Mouse (Mus musculus) embryonic facial prominence, embryonic 15.5 days (tissue): Measurements from ENCODE around the gene Sipa1l1. TPM values are rescaled to one million over a fixed set of nuclear protein-coding genes. Genes with fewer than 3 reads are reported as not detected.

Experiments used
- ATAC-seq: fragments of 200-750 bp; cut with Nextera tagmentation; 2 replicates; pipeline ENCODE4 v1.8.0; 2017; ENCODE audit warnings: low read depth, moderate TSS enrichment; ENCODE audit not compliant: insufficient number of reproducible peaks, low FRiP score, low TSS enrichment
- H3K27ac ChIP-seq: fragments of 300-500 bp; sonication (generic); replicated peaks from 2 replicates; pipeline ENCODE4 v1.5.1; 2015; ENCODE audit warnings: mild to moderate bottlenecking, inconsistent platforms
- H3K27me3 ChIP-seq: fragments of 300-500 bp; sonication (generic); 2 replicates; pipeline ENCODE4 v1.6.1; 2015; ENCODE audit warnings: inconsistent platforms
- H3K36me3 ChIP-seq: fragments of 300-500 bp; sonication (generic); 2 replicates; pipeline ENCODE4 v1.6.1; 2015; ENCODE audit warnings: mild to moderate bottlenecking, inconsistent platforms
- H3K4me1 ChIP-seq: fragments of 300-500 bp; sonication (generic); 2 replicates; pipeline ENCODE4 v1.6.1; 2015; ENCODE audit warnings: inconsistent platforms
- H3K4me2 ChIP-seq: fragments of 300-500 bp; sonication (generic); replicated peaks from 2 replicates; pipeline ENCODE4 v1.6.1; 2015; ENCODE audit warnings: mild to moderate bottlenecking, inconsistent platforms
- H3K4me3 ChIP-seq: fragments of 300-500 bp; sonication (generic); replicated peaks from 2 replicates; pipeline ENCODE4 v1.5.1; 2015; ENCODE audit warnings: mild to moderate bottlenecking, inconsistent platforms
- H3K9ac ChIP-seq: fragments of 300-500 bp; sonication (generic); 2 replicates; pipeline ENCODE4 v1.6.1; 2015; ENCODE audit warnings: inconsistent platforms
- H3K9me3 ChIP-seq: fragments of 300-500 bp; sonication (generic); replicated peaks from 2 replicates; pipeline ENCODE4 v1.6.1; 2016; ENCODE audit warnings: inconsistent platforms
- WGBS: fragments of 180-500 bp; shearing (Covaris S2); methylation state at CpG from one replicate; pipeline ENCODE4 v1.1.7; 2015; 5-methylcytosine and 5-hydroxymethylcytosine counted together
- polyA plus RNA-seq: library from polyadenylated mRNA; unstranded; fragments of >200 nt; fragmentation: Nextera tagmentation; extraction: Ambion mirVana; gene quantifications from 2 replicates; pipeline ENCODE4 v1.2.1, GENCODE M21; 2015

Sipa1l1 gene
- polyA plus RNA-seq, 1 experiment from 2014 or later: 29.8 TPM

DNA sequence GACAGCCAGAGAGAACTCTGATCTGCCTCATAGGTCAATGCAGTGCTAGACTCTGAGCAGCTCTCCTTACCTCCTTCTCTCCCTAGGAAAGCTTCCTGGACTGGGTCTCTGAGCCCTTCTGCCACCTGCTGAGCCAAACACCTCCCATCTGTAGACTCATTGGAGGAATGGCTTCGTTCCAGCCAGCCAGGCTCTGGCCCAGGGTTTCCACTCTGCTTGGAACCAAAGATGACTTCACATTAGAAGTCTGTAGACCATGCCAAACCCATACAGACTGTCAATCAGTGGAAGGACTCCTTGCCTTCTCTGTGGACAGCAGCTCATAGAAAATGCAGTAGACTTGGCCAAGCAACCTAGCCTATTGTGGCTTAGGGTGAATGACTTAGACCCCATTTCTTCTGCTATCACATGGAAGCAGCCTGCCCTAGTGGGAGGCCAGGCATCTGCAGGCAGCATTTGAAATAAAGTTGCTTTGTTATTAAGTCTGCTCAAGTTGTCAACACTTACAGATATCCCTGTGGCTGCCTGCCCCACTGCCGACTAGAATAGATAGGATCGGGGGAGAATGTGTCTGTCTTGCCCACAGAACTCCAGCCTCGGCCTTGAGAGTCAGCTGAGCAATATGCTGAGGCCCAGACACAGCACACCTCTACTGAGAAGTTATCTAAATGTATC, 246.7 kb downstream of the Sipa1l1 start:
- no peaks in the 10 kb centered on the region for H3K9me3 ChIP-seq
- no peak overlapping the region for H3K4me3 ChIP-seq
- H3K36me3 ChIP-seq: peaks cover 9% of the 10 kb centered on the region; the same call in 1 of the 2 replicates
- no peaks in the 10 kb centered on the region for H3K27me3 ChIP-seq
- no peak overlapping the region for H3K9ac ChIP-seq
- H3K4me2 ChIP-seq: no peak overlapping the region
- 0 out of 2 replicates have a peak overlapping the region, but pooled peaks have one; percentile 9 for H3K27ac ChIP-seq
- H3K4me1 ChIP-seq: peaks cover 27% of the 10 kb centered on the region
- ATAC-seq: peak; percentile 53; the same call in 1 of the 2 replicates
- WGBS: 63% methylated on average over 4 of the region's 4 CpGs

DNA sequence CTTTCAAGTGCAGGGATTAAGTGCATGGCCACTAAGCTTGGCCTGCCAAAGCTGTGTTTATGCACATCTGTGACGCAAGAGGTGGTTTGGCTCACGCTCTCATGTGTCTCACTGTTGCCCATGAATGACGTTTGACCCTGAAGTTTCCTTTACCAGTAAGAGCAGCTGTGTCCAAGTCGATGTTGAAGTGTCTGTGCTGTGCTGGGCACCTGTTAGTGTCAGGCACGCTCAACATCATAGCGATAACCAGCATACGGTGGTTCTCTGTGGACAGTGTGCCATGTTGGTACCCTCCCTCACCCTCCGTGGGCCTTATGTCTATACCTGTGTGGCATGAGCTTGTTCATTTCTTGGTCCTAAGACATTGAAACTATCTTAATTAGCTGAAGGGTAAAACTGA, 249.9 kb downstream of the Sipa1l1 start:
- Histone ChIP-seq H3K4me2 (no peak overlapping the region), H3K27ac (no peak overlapping the region)
- ATAC-seq: no peak

DNA sequence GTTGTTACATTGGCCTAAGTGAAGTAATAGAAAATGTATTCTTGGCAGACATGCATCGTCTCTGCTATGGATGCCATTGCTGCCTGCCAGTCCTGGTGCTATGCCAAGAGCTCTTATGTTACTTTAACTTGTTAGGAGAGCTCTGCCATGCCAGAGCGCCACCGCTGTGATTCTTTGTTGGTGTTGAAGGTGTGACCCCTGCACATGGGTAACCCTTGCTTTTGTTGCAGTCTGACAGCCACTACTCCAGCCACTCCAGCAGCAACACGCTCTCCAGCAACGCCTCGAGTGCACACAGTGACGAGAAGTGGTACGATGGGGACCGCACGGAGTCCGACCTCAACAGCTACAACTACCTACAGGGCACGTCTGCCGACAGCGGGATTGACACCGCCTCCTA, 255.7 kb downstream of the Sipa1l1 start:
- Histone ChIP-seq H3K27me3 (no peaks in the 10 kb centered on the region), H3K9me3 (no peaks in the 10 kb centered on the region), H3K4me1 (0 out of 2 replicates have a peak, but pooled peaks cover 12% of the 10 kb centered on the region), H3K4me2 (no peak overlapping the region), H3K9ac (no peak overlapping the region), H3K27ac (no peak overlapping the region), H3K4me3 (no peak overlapping the region), H3K36me3 (peaks cover 39% of the 10 kb centered on the region)
- WGBS: 90% methylated on average over 15 of the region's 15 CpGs
- no peak for ATAC-seq

More for the DNA sequence above, 249.9 kb downstream of the Sipa1l1 start:
- Histone ChIP-seq H3K9ac (no peak overlapping the region), H3K4me1 (peaks cover 11% of the 10 kb centered on the region; the same call in 1 of the 2 replicates), H3K4me3 (no peak overlapping the region), H3K9me3 (no peaks in the 10 kb centered on the region), H3K36me3 (peaks cover 33% of the 10 kb centered on the region), H3K27me3 (no peaks in the 10 kb centered on the region)
- WGBS: 83% methylated on average over 8 of the region's 8 CpGs

DNA sequence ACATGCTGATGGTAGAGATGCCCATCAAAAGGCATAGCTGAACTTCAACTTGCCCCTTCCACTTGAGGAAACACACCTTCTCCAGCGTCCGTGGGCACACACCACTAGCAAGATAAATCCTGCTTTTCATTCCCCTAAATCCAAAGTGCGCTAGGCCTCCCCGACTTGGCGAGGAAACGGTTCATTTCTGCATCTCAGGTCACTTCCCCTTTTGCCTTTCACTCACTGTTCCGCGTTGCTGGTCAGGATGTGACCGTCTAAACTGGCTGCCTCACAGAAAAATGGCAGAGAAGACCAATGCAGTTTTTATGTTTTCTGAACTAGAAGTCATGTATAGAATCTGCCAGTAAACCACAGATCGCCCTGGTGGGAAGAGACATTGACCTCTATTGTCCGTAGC, 256.7 kb downstream of the Sipa1l1 start:
- 92% methylated on average over 11 of the region's 11 CpGs for WGBS
- Histone ChIP-seq H3K27ac (no peak overlapping the region), H3K4me1 (0 out of 2 replicates have a peak, but pooled peaks cover 12% of the 10 kb centered on the region), H3K27me3 (no peaks in the 10 kb centered on the region), H3K4me2 (no peak overlapping the region), H3K9me3 (no peaks in the 10 kb centered on the region), H3K4me3 (no peak overlapping the region), H3K9ac (no peak overlapping the region), H3K36me3 (peaks cover 39% of the 10 kb centered on the region)
- no peak for ATAC-seq

DNA sequence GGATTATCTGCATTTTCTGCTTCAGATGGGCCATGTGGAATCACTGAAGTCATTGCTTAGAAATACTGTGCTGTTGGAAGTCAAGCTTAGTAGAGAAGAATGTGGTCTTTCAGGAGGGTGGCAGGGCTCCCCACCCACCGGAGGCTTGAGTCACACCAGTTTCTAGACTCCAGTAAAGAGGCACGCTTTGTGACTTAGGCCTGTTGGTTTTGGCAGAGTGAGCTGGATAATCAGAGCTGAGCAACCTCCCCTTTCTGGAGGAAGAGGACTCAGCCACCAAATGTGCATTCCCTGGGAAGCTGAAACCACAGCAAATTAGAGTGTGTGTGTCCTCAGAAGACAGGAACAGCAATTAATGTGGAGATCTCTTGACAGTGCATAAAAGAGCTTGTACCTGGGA, 258.3 kb downstream of the Sipa1l1 start:
- H3K9me3 ChIP-seq: no peaks in the 10 kb centered on the region
- H3K4me3 ChIP-seq: no peak overlapping the region
- ATAC-seq: peak; percentile 71
- 0 out of 2 replicates have a peak, but pooled peaks cover 12% of the 10 kb centered on the region for H3K4me1 ChIP-seq
- H3K9ac ChIP-seq: no peak overlapping the region
- WGBS: 48% methylated on average over 2 of the region's 2 CpGs
- no peaks in the 10 kb centered on the region for H3K27me3 ChIP-seq
- no peak overlapping the region for H3K4me2 ChIP-seq
- peak overlapping the region; percentile 31 for H3K27ac ChIP-seq
- peaks cover 30% of the 10 kb centered on the region for H3K36me3 ChIP-seq

DNA sequence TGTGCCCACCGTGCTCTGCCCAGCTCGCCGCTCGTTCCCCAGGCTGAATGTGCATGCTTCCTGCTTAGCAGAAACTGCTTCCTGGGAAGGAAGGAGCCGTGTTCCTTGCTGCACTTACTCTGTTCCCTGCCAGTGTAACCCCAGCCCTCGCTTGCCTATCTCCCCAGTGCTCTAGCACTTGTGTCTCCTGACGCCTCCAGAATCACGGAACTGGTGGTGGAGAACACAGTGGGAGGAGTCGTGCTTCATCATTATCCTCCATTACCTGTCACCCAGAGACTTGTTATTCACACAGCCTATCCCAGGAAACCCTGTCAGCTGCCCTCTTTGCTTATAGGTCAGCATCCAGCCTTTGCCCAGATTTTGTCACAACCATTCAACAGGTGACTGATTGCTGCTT, 259.3 kb downstream of the Sipa1l1 start:
- H3K9me3 ChIP-seq: no peaks in the 10 kb centered on the region
- no peak overlapping the region for H3K4me2 ChIP-seq
- 0 out of 2 replicates have a peak, but pooled peaks cover 12% of the 10 kb centered on the region for H3K4me1 ChIP-seq
- WGBS: 86% methylated on average over 9 of the region's 9 CpGs
- H3K4me3 ChIP-seq: no peak overlapping the region
- no peak overlapping the region for H3K9ac ChIP-seq
- H3K27ac ChIP-seq: no peak overlapping the region
- H3K36me3 ChIP-seq: peaks cover 22% of the 10 kb centered on the region
- no peak for ATAC-seq
- no peaks in the 10 kb centered on the region for H3K27me3 ChIP-seq

DNA sequence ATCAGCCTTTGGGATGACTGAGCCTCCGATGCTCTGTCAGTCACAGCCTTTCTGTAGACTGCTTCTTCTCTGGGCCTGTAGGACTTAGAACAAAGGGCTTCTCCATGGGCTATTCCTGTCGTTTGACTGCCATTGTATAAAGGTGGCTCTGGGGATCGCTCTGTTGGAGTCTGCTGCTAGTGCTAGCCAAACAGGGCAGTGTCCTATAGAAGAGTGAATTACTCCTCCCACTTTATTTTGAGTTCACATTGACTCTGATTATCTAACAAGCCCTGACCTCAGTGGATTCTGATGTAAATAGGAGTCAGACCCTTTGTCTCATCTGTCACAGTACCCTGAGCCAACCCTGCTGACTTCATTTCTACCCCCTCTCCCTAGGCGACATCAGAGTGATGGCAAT, 264.2 kb downstream of the Sipa1l1 start:
- ATAC-seq: no peak
- 77% methylated on average over 4 of the region's 4 CpGs for WGBS
- H3K4me3 ChIP-seq: no peak overlapping the region
- no peak overlapping the region for H3K9ac ChIP-seq
- H3K36me3 ChIP-seq: peaks cover 35% of the 10 kb centered on the region
- H3K4me2 ChIP-seq: no peak overlapping the region
- H3K27me3 ChIP-seq: no peaks in the 10 kb centered on the region
- H3K4me1 ChIP-seq: no peaks in the 10 kb centered on the region
- no peak overlapping the region for H3K27ac ChIP-seq
- H3K9me3 ChIP-seq: no peaks in the 10 kb centered on the region

DNA sequence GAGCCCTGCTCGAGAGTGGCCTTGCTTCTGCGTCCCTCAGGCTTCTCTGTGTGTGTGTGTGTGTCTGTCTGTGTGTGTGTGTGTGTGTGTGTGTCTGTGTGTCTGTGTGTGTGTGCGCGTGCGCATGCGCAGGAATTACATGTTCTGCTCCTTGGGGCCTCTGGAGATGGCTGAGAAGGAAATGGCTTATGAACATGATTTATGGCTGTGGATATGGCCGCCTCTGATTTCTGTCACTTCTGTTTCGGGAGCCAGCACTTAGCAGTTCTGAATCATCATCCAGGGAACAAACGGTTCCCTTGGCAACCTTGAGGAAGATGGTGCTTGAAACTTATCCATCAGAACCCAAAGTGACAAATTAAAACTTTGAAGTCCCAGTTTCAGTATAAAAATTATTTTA, 265.5 kb downstream of the Sipa1l1 start:
- Histone ChIP-seq H3K4me2 (no peak overlapping the region), H3K9ac (no peak overlapping the region), H3K4me3 (no peak overlapping the region), H3K27me3 (no peaks in the 10 kb centered on the region), H3K36me3 (peaks cover 48% of the 10 kb centered on the region), H3K4me1 (no peaks in the 10 kb centered on the region), H3K9me3 (no peaks in the 10 kb centered on the region), H3K27ac (no peak overlapping the region)
- 87% methylated on average over 9 of the region's 9 CpGs for WGBS
- no peak for ATAC-seq

DNA sequence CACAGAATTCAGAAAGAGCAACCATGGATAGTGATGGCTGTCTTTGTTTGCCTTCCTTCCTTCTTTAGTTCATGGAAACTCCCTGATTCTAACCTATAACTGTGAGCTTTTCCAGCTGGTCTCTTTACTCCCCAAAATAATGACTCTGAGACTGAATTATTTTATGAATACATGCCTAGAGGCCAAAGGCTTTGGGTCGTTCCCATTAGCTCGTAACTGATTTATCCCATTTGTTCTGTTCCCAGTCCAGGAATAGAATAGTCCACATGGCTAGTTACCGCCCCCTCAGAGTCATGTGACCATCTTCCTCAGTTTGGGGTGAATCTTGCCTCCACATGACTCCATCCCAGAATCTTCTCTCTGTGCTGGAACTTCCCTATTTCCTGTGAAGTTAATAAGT, 272.4 kb downstream of the Sipa1l1 start:
- Histone ChIP-seq H3K27me3 (no peaks in the 10 kb centered on the region), H3K4me3 (no peak overlapping the region), H3K9ac (no peak overlapping the region), H3K4me2 (no peak overlapping the region), H3K36me3 (peaks cover 54% of the 10 kb centered on the region), H3K9me3 (no peaks in the 10 kb centered on the region), H3K4me1 (no peaks in the 10 kb centered on the region), H3K27ac (no peak overlapping the region)
- WGBS: 78% methylated on average over 3 of the region's 3 CpGs
- ATAC-seq: no peak

DNA sequence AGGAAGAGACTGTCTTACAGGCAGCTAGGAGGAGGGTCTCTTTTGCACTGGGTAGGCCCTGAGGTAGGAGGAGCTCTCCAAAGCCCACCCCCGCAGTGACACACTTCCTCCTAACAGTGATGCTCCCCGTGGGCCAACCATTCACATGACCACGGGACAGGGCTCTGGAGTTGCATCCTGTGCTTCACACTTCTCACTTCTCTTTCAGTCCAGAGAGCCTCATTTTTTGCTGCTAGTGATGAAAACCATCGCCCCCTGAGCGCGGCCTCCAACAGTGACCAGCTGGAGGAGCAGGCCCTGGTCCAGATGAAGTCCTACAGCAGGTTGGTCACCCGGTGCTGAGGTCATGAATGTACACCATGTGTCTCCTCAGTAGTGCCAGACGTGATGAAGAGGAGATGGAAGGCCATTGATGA, 277.5 kb downstream of the Sipa1l1 start:
- H3K4me2 ChIP-seq: no peak overlapping the region
- H3K9ac ChIP-seq: no peak overlapping the region
- H3K27me3 ChIP-seq: no peaks in the 10 kb centered on the region
- H3K27ac ChIP-seq: no peak overlapping the region
- no peaks in the 10 kb centered on the region for H3K9me3 ChIP-seq
- no peak for ATAC-seq
- WGBS: 94% methylated on average over 8 of the region's 8 CpGs
- peaks cover 33% of the 10 kb centered on the region for H3K36me3 ChIP-seq
- no peak overlapping the region for H3K4me3 ChIP-seq
- H3K4me1 ChIP-seq: 0 out of 2 replicates have a peak, but pooled peaks cover 2% of the 10 kb centered on the region

DNA sequence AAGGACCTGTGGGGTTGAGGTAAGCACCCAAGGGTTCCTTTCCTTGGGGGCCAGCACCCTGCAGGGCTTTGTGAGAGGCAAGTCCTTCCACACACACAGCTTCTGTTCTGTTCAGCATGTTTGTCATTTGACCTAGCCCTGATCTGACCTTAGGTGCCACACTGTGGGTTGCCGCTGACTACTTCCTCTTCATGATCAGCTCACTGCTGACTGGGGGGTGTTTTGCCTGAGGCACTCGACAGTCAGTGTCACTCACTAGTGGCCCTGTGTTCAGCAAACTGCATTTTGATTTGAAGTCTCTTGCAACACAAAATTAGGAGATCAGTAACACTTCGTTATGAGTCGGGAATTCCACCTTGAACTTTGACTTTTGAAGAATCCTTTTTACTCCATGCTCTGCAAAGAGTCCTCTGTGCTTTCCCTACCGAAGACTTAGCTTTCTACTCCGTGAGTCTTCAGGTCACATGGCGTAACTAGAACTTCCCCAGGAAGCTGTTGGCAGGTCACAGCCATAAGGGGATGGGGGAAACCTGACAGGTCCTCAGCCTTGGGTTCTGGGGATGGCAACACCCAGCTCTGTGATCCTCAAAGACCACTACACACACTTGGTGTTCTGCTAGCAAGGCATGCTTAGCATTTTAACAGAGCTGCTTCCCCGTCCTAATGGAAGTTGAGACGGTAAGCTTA, 279.2 kb downstream of the Sipa1l1 start:
- Histone ChIP-seq H3K4me1 (0 out of 2 replicates have a peak, but pooled peaks cover 2% of the 10 kb centered on the region), H3K27me3 (no peaks in the 10 kb centered on the region), H3K27ac (no peak overlapping the region), H3K4me2 (no peak overlapping the region), H3K4me3 (no peak overlapping the region), H3K36me3 (peaks cover 37% of the 10 kb centered on the region), H3K9me3 (no peaks in the 10 kb centered on the region), H3K9ac (no peak overlapping the region)
- 59% methylated on average over 9 of the region's 9 CpGs for WGBS
- ATAC-seq: no peak
